Mouse (Mus musculus) right cerebral cortex, postnatal 14 days (tissue): Measurements from ENCODE around the gene Chchd6.

Experiments
- DNase-seq: peaks from one replicate; pipeline ENCODE4 v3.0.0; 2022

Gene Chchd6

DNA sequence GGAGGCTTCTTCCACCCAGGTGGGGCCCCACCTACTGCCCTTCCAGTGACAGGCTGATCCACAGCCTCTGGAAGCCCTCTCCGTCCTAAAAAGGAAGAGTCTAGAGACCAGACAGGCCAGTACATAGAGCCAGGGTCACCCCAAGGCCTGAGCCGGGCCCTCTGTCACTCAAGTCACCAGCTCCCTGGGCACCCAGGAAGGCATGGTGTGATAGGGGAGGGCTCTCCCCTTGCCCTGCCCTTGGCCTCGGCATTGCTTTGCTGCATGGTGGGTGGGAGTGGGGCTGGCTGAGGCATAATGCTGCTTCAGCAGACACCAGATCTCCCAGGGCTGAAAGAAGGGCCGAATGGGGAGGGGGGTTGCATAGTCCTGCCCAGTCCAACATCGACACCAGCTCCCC, 241.4 kb downstream of the Chchd6 start:
- no peak for DNase-seq

DNA sequence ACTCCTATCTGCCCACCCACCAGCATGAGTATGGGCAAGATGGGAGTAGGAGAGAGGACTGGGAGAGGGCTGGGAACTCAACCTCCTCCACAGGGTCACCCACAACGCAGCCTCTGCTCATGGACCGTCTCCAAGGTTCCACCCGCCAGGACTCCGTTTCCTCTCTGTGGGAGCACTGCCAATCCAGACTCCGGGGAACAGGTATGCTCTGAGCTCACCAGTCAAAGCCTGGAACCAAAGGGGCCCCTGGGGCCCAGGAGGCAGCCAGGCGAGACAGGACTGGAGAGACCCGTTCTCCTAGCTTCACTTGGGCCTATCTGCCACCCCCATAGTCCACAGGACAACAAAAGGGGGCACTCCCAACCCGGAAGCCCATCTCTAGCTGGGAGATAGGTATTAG, 242.4 kb downstream of the Chchd6 start:
- no peak for DNase-seq

DNA sequence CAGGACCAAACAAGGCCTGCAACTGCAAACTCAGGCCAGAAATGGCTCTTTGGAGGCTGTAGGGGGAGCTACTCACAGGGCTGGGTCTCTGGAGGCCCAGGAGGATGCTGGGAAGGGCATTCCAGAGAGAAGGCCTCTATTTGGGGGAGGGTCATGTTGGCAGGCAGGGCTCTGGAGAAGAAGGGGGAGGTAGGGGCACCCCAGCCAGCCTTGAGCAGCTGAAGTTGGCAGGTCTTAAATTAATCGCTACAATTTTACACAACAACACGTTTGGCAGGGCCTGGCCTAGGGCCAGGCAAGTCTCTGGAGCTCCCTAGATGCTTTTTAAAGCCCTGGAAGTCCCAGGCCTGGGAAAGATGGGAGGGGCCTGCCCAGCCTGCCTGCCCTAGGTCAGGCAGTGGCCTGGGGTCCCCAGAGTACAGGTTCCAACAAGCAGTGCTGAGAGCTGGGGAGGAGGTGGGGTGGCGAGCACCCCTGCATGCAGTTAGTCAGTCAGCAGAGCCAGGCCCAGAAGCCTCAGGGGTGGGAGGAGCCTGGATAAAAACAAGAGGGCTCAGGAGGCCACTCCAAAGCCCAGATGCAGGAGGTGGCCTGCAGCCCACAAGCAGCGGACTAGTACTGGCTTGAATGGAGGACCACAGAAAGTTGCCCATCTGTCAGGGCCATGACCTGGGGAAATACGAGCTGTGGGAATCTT, 243.9 kb downstream of the Chchd6 start:
- DNase-seq, result peak; percentile 36

DNA sequence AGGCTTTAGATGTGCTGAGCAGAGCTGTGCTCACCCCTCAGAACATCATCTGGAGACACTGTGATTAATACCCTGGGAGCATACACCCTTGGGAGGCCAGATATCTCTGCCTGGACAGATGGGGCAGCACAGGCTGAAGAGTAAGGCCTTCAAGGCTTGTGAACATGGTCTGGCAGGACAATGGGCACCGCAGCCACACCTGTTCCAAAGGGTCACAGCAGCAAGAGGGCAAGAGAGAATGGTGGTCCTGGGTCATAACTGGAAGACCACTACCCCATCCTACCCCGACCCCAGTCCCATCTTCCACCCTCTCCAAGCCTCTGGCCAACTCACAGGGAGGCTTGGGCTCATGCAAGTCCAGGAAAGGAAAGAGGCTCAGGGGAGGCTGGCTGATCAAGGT, 244.9 kb downstream of the Chchd6 start:
- DNase-seq, result no peak

DNA sequence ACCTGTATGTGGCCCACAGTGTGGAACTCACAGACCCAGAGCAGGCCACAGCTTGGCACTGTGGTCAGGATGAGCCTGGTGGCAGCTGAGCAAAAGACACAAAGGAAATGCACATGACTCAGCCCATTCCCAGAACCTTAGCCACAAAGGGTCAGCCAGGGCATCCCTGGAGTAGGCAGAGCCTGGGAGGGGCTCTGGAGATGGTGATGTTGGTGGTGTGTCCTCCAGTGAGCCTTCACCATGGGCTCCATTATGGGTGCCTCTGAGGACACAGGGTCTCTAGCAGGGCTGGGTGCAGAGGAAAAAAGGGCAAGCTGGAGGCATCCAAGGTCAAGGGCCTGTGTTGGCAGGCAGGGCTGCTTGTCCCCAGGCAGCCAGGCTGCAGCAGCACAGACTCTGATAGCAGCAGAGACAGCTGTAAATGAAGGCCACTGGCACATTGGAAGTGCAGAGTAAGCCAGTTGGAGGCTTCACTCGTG, 245.4 kb downstream of the Chchd6 start:
- no peak for DNase-seq

DNA sequence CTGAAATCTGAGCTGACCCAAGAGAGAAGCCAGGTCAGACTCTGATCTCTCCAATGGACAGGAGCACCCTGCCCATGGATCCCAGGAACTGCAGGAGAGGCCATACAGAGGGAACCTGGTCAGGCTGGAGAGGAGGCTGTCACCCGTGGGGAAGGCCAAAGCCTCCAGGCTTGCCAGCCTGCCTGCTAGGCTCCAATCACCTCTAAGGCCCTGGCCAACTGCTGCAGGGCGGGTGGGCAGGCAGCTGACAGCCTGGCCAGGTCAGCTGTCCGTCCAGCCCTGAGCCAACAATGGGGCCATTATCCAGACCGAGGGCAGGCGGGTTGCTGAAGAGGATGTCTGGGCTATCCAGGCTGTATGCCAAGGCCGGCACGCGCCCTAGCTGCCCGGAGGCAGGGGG, 247.1 kb downstream of the Chchd6 start:
- no peak for DNase-seq

DNA sequence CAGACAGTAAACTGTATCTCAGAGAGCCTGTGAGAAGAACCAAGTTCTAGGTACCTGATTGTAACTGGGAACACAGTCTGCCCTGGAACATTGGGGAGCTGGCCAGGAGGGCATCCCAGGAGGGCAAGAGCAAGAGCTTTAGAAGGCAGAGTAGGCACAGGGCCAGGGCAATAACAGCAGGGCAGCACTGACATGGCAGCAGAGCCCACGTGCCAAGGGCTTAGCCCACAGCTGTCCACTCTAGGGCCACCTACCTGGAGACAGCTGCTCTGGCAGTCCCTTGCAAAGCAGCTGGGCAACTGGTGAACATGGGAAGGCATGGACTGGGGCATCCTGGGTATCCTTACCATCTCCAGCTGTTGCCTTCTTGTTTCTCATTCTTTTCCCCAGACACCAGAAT, 247.7 kb downstream of the Chchd6 start:
- no peak for DNase-seq

DNA sequence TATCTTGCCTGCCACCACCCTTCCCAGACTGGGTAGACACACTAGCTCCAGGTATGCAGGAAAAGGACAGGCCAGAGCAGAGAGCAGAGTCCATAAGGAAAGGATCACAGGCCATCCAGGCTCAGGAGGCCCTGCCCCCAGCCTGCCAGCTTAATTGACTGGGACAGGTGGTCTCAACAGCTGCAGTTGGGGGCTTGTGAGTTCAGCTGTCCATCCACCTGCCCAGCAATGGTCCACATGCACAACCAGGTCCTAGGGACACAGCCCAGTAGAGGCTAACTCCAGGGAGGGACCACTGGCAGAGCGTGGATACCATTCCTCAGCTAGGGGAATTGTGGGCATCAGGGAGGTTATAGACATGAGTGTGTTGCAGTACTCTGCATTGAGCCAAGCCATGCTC, 249.6 kb downstream of the Chchd6 start:
- no peak for DNase-seq

DNA sequence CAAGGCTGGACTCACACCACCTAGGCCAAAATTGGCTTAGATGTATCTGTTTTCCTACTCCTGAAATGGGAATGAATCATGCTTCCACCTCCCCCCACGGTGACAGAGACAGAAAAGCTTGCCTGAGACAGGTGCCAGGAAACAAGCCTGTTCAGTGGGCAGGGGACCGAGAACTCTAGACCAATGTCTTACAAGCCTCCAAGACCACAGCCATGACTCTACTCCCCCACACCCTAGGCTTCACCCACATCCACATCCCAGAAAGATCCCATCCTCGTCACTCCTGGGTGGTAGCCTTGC, 250.0 kb downstream of the Chchd6 start:
- no peak for DNase-seq

DNA sequence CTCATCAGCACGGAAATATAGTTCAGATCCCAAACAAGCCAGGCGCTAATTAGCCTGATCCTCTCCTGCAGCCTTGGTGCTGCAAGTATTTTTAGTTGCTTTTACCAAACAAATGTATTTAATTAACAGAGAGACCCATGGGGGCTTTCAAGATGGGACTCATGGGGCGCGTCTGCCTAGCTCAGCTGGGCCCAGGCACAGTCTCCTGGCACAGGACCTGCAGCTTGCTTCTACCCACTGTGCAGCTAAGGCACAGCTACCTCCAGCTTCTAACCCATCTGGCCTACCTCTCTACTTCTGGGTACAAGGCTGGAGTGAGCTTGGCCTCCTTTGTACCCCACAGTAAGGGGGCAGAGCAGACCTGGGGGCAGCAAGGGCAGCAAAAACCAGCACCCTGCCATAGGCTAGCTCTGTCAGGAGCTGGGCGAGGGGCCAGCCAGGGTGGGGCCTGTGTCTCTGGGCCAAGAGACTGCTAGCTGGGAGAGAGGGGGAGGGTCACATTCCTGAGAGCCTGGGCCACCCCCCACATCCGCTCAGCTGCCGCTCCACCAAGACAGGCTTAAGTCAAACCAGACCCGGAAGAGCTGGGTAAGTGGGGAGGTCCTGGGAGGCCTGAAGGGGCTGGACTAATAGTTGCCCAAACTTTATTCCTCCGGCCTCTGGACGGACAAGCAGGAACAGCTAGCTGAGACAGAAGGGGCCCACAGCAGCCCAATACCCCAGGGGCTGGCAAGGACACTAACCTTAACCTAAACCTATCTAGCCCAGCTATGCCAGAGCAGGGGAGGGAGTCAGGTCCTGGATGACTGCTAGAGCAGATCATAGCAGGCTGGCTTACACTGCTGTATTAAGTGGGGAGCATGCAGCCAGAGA, 250.6 kb downstream of the Chchd6 start:
- peak; percentile 60 for DNase-seq

DNA sequence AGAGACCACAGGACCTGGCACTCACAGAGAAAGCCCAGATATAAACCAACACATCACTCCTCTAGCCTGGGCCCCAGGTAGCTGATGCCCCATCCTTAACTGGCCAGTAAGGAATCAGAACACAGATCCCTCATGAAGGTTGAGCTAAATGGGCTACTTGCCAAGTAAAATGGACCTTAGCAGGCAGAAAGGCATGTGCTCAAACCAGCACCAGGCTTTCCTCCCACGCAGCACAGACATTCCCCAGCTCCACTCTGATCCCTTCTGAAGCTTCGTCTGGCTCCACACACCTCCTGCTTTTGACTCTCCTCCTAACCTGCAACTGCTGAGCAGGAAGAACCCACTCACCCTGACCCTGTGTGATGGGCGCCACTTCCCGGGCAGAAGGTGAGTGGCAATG, 253.5 kb downstream of the Chchd6 start:
- no peak for DNase-seq

DNA sequence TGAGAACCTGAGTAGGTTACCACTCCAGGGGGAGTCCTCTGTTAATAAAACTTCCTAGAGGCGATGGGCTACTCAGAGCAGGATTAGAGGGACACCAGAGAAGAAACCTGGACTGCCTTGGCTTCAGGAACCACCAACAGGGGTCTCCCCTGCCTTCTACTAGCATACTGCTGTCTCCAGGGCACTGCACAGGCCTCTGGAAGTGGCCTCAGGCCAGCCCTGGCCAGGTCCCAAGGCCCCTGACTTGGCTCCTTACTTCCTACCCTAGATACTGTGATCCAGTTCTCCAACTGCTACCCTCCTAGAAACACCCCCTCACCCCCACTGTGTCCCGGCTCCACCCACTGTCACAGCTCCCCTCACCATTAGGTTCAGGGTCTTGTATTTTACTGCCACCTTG, 256.0 kb downstream of the Chchd6 start:
- DNase-seq, result no peak

DNA sequence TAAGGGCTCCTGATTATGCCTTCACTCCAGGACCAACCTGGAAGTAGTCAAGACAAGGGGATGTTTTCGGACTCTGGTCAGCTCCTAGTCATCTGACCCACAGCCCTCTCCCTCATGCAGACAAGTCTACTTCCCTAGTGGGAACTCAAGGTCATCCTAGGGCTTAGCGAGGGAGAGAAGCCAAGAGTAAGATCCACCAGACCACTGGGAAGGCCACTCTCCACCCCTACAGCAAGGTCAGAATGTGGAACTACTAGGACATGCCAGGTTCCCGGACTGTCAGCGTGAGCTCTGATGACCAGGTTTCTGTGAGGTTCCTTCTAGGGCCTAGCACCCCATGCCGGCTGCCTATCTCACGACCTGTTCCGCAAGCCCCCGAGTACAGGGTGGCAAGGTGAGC, 256.7 kb downstream of the Chchd6 start:
- DNase-seq, result no peak

DNA sequence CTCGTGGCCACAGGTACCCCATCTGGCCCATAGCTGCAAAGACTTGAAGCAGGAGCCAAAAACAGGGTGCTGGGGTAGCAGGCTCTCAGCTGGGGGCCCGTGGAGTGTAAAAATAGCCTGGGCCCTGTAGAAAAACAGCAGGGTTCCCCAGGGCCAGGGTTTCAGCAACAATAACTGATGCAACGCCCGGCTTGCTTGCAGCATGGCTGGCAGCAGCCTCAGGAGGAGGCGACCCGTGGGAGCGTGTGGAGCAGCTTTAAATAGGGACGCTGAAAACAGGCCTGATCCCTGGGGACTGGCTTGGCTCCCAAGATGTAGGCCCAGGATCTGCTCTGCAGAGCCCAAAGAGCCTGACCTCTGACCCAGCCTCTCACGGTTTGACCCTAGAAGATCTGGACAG, 257.9 kb downstream of the Chchd6 start:
- no peak for DNase-seq

DNA sequence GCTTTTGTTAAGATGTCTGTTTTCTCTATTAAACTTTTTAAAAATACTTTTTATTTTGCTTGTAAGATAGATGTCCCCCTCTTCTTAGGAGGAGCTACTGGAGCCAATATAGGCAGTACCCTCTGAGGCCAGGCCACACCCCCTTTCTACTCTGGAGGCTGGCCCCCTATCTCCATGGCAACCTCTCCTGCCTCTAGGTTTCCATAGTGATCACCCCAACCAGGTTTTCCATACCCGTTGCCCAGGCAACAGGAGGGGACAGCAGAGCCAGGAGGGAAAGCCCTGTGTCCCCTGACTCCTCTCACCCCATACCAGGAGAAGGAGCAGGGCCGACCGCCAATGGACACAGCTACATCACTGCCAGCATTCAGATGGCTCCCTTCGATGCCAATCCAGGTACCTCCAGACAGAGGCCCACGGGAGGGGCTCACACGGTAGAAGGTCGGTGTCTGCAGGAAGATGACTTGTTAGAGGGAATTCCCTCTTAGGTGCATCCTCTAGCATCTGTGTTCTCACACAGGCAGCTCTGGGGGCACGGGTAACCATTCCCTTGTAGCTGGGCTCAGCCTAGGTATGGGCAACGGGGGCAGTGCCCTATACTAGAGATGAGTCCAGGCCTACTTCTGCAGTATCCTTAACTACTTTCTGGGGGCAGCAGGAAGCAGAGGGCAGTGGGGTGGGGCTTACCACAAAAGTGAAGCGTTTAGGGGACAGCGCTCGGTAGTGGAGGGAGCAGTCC, 261.3 kb downstream of the Chchd6 start:
- DNase-seq, result no peak
